Mouse (Mus musculus): Measurements from ENCODE around the gene Trim10. TPM values are rescaled to one million over a fixed set of nuclear protein-coding genes. Genes with fewer than 3 reads are reported as not detected.
"Not testable (repeated sequence)": the region's sequence is repeated elsewhere in the genome, so short reads cannot be mapped to it uniquely, and the experiment has no call there.

The Trim10 gene
- total and polyA plus RNA-seq, 2 experiments from 2014 or later = 0.22 TPM; not detected in 1

DNA sequence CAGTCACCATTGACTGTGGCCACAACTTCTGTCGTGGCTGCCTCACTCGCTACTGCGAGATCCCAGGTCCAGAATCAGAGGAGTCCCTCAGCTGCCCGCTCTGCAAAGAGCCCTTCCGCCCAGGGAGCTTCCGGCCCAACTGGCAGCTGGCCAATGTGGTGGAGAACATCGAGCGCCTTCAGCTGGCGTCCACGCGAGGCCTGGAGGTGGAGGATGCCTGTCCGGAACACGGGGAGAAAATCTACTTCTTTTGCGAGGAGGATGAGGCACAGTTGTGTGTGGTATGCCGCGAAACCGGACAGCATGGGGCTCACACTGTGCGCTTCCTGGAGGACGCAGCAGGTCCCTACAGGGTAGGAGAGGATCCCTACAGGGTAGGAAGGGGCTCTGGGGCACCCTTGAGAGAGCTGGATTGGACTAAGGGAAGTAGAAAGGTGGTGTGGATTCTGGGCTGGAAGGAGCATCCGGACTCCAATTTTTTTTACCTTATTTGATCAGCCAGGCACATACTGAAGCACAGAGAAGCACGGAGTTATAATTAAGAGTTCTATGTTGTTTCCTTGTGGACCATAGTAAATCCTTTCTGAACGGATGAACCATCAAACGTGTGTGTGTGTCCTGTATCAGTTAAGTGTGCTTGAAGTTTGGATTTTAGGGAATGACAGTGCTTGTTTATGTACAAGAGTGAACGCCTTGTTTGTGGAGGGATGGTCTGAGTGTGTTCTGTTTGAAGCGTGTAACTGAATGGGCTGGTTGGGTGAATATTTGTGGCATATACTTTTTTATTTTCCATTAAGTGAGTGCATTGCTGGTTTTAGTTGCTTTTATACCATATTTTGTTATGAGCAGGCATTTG, 809 bp downstream of the Trim10 start:
- no peak overlapping the region for H3K27ac ChIP-seq (ENCODE audit: low read depth, low read length)
- no peak for TF ChIP-seq CTCF (IDR thresholded peaks at IDR 0.05; ENCODE audit: low read depth)
- H3K4me3 ChIP-seq (ENCODE audit: low read depth, low read length) = no peak overlapping the region
- H3K4me2 ChIP-seq (ENCODE audit: low read depth) = no peak overlapping the region
- DNase-seq (no peak), ATAC-seq (no peak)
- no peaks in the 10 kb centered on the region for H3K36me3 ChIP-seq (ENCODE audit: insufficient read depth)
- H3K9ac ChIP-seq = no peak overlapping the region
- no peaks in the 10 kb centered on the region for H3K9me3 ChIP-seq (ENCODE audit: low read length)
- 80% methylated on average over 25 of the region's 25 CpGs for WGBS
- H3K4me1 ChIP-seq (ENCODE audit: insufficient read depth) = peaks cover 5% of the 10 kb centered on the region; the same call in 1 of the 2 replicates
- H3K27me3 ChIP-seq (ENCODE audit: insufficient read depth, low read length) = no peaks in the 10 kb centered on the region; the same call in 1 of the 2 replicates

GRCm38 (mm10) chr17:36874636-36875035, 5.3 kb downstream of the Trim10 start:
- no peak overlapping the region for H3K4me3 ChIP-seq (ENCODE audit: low read depth, low read length)
- no peak for ATAC-seq
- DNase-seq = no peak
- H3K27ac ChIP-seq (ENCODE audit: low read depth, low read length) = no peak overlapping the region
- H3K27me3 ChIP-seq (ENCODE audit: insufficient read depth, low read length) = no peaks in the 10 kb centered on the region
- TF ChIP-seq CTCF (IDR thresholded peaks at IDR 0.05; ENCODE audit: low read depth) = no peak
- no peaks in the 10 kb centered on the region for H3K36me3 ChIP-seq (ENCODE audit: insufficient read depth)
- no peaks in the 10 kb centered on the region for H3K9me3 ChIP-seq (ENCODE audit: low read length)
- no peak overlapping the region for H3K9ac ChIP-seq
- no peaks in the 10 kb centered on the region for H3K4me1 ChIP-seq (ENCODE audit: insufficient read depth)
- no peak overlapping the region for H3K4me2 ChIP-seq (ENCODE audit: low read depth)
- WGBS = 72% methylated on average over 4 of the region's 4 CpGs

- Histone ChIP-seq H3K9me3 (ENCODE audit: low read length) (no peaks in the 10 kb centered on the region), H3K27me3 (ENCODE audit: insufficient read depth, low read length) (no peaks in the 10 kb centered on the region), H3K4me2 (ENCODE audit: low read depth) (no peak overlapping the region), H3K36me3 (ENCODE audit: insufficient read depth) (no peaks in the 10 kb centered on the region), H3K9ac (no peak overlapping the region), H3K4me3 (ENCODE audit: low read depth, low read length) (no peak overlapping the region), H3K4me1 (ENCODE audit: insufficient read depth) (no peaks in the 10 kb centered on the region), H3K27ac (ENCODE audit: low read depth, low read length) (no peak overlapping the region)
- DNase-seq (no peak), ATAC-seq (no peak)
- TF ChIP-seq CTCF (IDR thresholded peaks at IDR 0.05; ENCODE audit: low read depth) = no peak
- WGBS = 71% methylated on average over 2 of the region's 2 CpGs
Observed at GRCm38 (mm10) chr17:36883350-36883749, 14.0 kb downstream of the Trim10 start.

DNA sequence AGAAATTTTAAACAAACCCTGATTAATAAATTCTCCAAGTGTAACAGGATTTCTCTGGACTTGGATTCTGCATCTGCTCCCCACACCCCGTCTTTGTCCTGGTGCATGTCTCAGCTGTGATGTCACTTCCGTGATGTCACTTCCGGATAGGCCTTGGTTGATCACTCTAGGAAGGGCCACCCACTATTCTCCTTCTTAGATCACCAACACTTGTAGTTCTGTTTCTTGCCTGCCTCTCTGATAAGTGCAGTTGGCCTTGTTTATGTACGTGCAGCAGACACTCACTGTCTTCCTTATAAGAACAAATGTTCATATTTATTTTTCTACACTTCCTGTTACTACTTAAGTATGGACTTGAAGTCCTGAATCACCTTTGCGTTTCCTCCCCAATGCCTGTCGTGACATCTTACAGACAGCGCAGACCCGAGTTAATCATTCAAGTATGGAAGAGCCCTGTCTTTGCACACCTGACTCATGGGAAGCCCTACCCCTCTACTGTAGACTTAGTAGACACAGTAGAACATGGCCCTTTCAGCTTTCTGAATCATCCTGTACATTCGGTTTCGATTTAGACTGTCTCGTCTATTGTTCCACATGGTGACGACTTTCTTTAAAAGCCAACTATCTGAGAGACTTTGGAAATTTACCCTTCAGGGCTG, 15.9 kb downstream of the Trim10 start:
- Histone ChIP-seq H3K9me3 (ENCODE audit: low read length) (no peaks in the 10 kb centered on the region), H3K36me3 (ENCODE audit: insufficient read depth) (no peaks in the 10 kb centered on the region), H3K4me1 (ENCODE audit: insufficient read depth) (no peaks in the 10 kb centered on the region), H3K4me3 (ENCODE audit: low read depth, low read length) (no peak overlapping the region), H3K27me3 (ENCODE audit: insufficient read depth, low read length) (no peaks in the 10 kb centered on the region), H3K9ac (no peak overlapping the region), H3K27ac (ENCODE audit: low read depth, low read length) (no peak overlapping the region), H3K4me2 (ENCODE audit: low read depth) (no peak overlapping the region)
- DNase-seq = no peak
- no peak for TF ChIP-seq CTCF (IDR thresholded peaks at IDR 0.05; ENCODE audit: low read depth)
- WGBS = 95% methylated on average over 12 of the region's 12 CpGs
- ATAC-seq = no peak

GRCm38 (mm10) chr17:36890073-36890903, 20.9 kb downstream of the Trim10 start, which contains the start of gene Trim40:
Gene Trim40, minus strand, starts transcription at chr17:36890123.
- ATAC-seq (no peak), DNase-seq (no peak)
- TF ChIP-seq CTCF (IDR thresholded peaks at IDR 0.05; ENCODE audit: low read depth) = no peak
- Histone ChIP-seq H3K9ac (no peak within 1 kb of the TSS), H3K4me1 (ENCODE audit: insufficient read depth) (no peaks in the 10 kb centered on the region), H3K27me3 (ENCODE audit: insufficient read depth, low read length) (no peaks in the 10 kb centered on the region), H3K27ac (ENCODE audit: low read depth, low read length) (no peak within 1 kb of the TSS), H3K4me3 (ENCODE audit: low read depth, low read length) (no peak within 1 kb of the TSS), H3K36me3 (ENCODE audit: insufficient read depth) (no peaks in the 10 kb centered on the region), H3K9me3 (ENCODE audit: low read length) (no peaks in the 10 kb centered on the region), H3K4me2 (ENCODE audit: low read depth) (no peak within 1 kb of the TSS)
- 86% methylated on average over 5 of the region's 5 CpGs for WGBS

DNA sequence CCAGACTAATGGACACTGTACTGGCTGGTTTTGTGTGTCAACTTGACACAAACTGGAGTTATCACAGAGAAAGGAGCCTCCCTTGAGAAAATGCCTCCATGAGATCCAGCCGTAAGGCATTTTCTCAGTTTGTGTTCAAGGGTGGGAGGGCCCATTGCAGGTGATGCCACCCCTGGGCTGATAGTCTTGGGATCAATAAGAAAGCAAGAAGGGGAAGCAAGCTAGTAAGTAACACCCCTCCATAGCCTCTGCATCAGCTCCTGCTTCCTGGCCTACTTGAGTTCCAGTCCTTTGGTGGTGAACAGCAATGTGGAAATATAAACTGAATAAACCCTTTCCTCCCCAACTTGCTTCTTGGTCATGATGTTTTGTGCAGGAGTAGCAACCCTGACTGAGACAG, 22.1 kb downstream of the Trim10 start:
- not testable (repeated sequence) for H3K4me3 ChIP-seq (ENCODE audit: low read depth, low read length); H3K4me2 ChIP-seq (ENCODE audit: low read depth); H3K9me3 ChIP-seq (ENCODE audit: low read length); H3K4me1 ChIP-seq (ENCODE audit: insufficient read depth); H3K27me3 ChIP-seq (ENCODE audit: insufficient read depth, low read length); H3K27ac ChIP-seq (ENCODE audit: low read depth, low read length); H3K9ac ChIP-seq; H3K36me3 ChIP-seq (ENCODE audit: insufficient read depth); ATAC-seq; DNase-seq
- WGBS = 94% methylated on average over 1 of the region's 1 CpGs
